Mouse (Mus musculus): ENCODE data around the gene Olfr784. TPM values are rescaled to one million over a fixed set of nuclear protein-coding genes. Genes with fewer than 3 reads are reported as not detected.
"Not testable (repeated sequence)": the region's sequence is repeated elsewhere in the genome, so short reads cannot be mapped to it uniquely, and the experiment has no call there.

Gene Olfr784
- polyA plus RNA-seq (2015; fragmentation: Nextera tagmentation; extraction: Ambion mirVana), result 0.04 TPM in 1 of 2 replicates, not detected in the other

DNA sequence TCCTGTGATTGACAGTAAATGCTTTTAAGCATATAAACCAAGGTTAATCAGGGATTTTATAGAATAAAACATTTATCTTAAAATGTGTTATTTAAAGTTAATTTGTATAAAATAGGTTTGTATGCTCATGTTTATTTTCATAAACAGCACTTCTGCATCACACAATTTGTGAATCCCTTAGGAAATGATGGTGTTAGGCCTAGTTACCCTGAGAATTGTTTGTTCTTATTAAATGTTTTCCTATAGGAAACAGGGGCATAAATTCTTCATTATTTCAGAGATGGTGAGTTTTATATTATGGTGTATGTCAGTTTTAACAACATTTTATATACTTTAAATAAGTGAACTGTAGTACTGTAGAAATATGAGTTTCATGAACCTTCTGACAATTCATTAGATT lies at the start of gene Olfr784:
TSS of gene Olfr784 (plus strand) at position 301 of the 400 bp plus-strand sequence.
- no peak within 1 kb of the TSS for H3K27ac ChIP-seq (ENCODE audit: low read depth, low read length)
- H3K4me3 ChIP-seq (ENCODE audit: low read depth, low read length), result no peak within 1 kb of the TSS
- H3K4me1 ChIP-seq (replicated peaks; ENCODE audit: control insufficient read depth, insufficient read depth, low read length), result no peaks in the 10 kb centered on the region
- ATAC-seq, result no peak
- no peaks in the 10 kb centered on the region for H3K27me3 ChIP-seq (replicated peaks; ENCODE audit: control insufficient read depth, insufficient read depth, low read length)
- no peak for TF ChIP-seq CTCF (IDR thresholded peaks at IDR 0.05; ENCODE audit: low read depth)
- no peak within 1 kb of the TSS for H3K9ac ChIP-seq (ENCODE audit: low read depth, low read length)
- H3K36me3 ChIP-seq (ENCODE audit: control insufficient read depth, insufficient read depth), result no peaks in the 10 kb centered on the region
- no peak within 1 kb of the TSS for H3K4me2 ChIP-seq (replicated peaks; ENCODE audit: low read depth)
- no peaks in the 10 kb centered on the region for H3K9me3 ChIP-seq (ENCODE audit: control insufficient read depth)

DNA sequence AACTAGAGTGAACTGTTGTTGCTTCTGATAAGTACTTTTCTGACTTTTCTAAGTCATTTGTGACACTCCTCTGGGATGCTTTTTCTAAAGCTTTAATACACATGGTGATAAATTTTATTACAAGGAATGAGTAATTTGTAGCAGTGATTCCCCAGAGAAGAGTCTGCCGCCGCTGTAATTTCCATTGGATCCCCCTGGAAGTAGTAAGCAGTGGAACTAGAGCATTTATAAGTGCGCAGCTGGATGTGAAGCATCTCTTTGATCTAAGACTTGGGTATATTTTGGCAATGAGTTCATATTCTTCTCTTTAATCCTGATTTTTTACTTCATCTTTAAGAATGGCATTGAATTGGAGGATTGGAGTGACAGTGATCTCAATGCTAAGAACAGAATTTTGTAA lies 35.3 kb upstream of the Olfr784 start, which contains the start of gene Olfr782:
TSS of gene Olfr782 (plus strand) at position 301 of the 400 bp plus-strand sequence.
- ATAC-seq, result no peak

DNA sequence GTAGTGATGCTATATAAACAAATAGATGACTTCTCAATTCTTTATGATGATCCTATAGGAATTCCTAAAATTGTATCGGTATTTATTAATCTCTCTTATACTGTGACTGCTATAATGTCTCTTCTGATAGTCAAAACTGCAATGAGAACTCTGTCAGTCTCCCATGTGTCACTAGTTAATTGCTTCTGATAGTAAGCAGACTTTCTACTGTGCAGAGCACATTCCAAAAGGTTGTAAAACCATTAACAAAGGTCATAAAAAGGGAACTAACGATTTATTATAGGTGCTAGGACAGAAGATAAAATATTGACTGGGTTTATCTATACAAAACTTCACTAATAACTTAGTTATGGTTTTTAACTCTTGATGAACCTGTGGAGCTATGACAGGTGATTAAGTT lies 31.4 kb upstream of the Olfr784 start:
- not testable (repeated sequence) for H3K9ac ChIP-seq (ENCODE audit: low read depth, low read length); H3K4me1 ChIP-seq (replicated peaks; ENCODE audit: control insufficient read depth, insufficient read depth, low read length); H3K27ac ChIP-seq (ENCODE audit: low read depth, low read length); H3K27me3 ChIP-seq (replicated peaks; ENCODE audit: control insufficient read depth, insufficient read depth, low read length); H3K4me2 ChIP-seq (replicated peaks; ENCODE audit: low read depth); H3K36me3 ChIP-seq (ENCODE audit: control insufficient read depth, insufficient read depth); H3K4me3 ChIP-seq (ENCODE audit: low read depth, low read length); H3K9me3 ChIP-seq (ENCODE audit: control insufficient read depth)
- ATAC-seq, result peak; percentile 77
- WGBS, result 29% methylated on average over 2 of the region's 2 CpGs

More for the DNA sequence above, 35.3 kb upstream of the Olfr784 start, which contains the start of gene Olfr782:
- Histone ChIP-seq H3K4me2 (replicated peaks; ENCODE audit: low read depth) (no peak within 1 kb of the TSS), H3K36me3 (ENCODE audit: control insufficient read depth, insufficient read depth) (no peaks in the 10 kb centered on the region), H3K4me3 (ENCODE audit: low read depth, low read length) (no peak within 1 kb of the TSS), H3K27ac (ENCODE audit: low read depth, low read length) (no peak within 1 kb of the TSS), H3K9ac (ENCODE audit: low read depth, low read length) (no peak within 1 kb of the TSS), H3K27me3 (replicated peaks; ENCODE audit: control insufficient read depth, insufficient read depth, low read length) (no peaks in the 10 kb centered on the region), H3K4me1 (replicated peaks; ENCODE audit: control insufficient read depth, insufficient read depth, low read length) (no peaks in the 10 kb centered on the region), H3K9me3 (ENCODE audit: control insufficient read depth) (no peaks in the 10 kb centered on the region)
- no peak for TF ChIP-seq CTCF (IDR thresholded peaks at IDR 0.05; ENCODE audit: low read depth)
- 92% methylated on average over 3 of the region's 3 CpGs for WGBS

DNA sequence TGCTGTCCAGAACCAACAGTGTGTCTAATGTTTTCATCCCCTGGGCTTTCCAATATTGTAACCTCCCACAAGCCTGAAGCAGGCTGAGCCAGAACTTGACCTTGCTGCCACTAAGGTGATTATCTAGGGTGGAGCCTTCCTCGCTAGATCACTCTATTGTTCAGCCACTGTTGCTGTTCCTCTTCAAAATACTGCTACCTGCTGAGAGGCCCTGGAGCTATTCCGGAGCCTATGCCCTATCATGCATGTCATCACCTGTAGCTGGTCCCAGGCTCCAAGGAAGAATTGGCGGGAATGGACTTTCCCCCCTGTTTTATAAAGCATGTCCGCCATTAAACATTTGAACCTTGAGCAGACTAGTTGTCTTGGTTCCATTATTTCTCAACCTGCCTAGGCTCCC lies 27.4 kb upstream of the Olfr784 start:
- ATAC-seq; H3K27ac ChIP-seq (ENCODE audit: low read depth, low read length); H3K9me3 ChIP-seq (ENCODE audit: control insufficient read depth); H3K4me1 ChIP-seq (replicated peaks; ENCODE audit: control insufficient read depth, insufficient read depth, low read length); H3K9ac ChIP-seq (ENCODE audit: low read depth, low read length); H3K36me3 ChIP-seq (ENCODE audit: control insufficient read depth, insufficient read depth); H3K27me3 ChIP-seq (replicated peaks; ENCODE audit: control insufficient read depth, insufficient read depth, low read length); H3K4me3 ChIP-seq (ENCODE audit: low read depth, low read length); H3K4me2 ChIP-seq (replicated peaks; ENCODE audit: low read depth): not testable (repeated sequence)
- 87% methylated on average over 4 of the region's 4 CpGs for WGBS

DNA sequence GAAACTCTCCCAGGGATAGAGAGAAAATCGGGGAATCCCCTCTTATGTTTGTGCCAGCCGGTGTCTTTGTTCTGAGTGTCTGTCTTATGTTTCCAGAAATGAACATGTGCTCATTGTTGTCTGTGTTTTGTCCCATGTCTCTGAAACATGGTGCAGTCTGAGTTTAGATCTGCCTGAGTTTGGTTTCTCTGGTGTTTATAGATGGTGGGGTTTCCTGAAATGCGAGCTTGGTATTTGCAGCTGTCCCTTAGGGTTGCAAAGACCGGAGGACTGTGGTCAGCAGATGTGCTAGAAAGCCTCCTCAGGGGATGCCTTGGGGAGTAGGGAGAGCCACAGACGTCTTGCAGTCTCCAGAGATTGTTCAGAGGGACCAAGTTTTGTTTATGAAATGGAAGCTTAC lies 26.6 kb upstream of the Olfr784 start:
- Histone ChIP-seq H3K9me3 (ENCODE audit: control insufficient read depth) (0 out of 2 replicates have a peak, but pooled peaks cover 3% of the 10 kb centered on the region), H3K9ac (ENCODE audit: low read depth, low read length) (no peak overlapping the region), H3K27ac (ENCODE audit: low read depth, low read length) (no peak overlapping the region), H3K4me1 (replicated peaks; ENCODE audit: control insufficient read depth, insufficient read depth, low read length) (no peaks in the 10 kb centered on the region), H3K4me2 (replicated peaks; ENCODE audit: low read depth) (no peak overlapping the region), H3K4me3 (ENCODE audit: low read depth, low read length) (no peak overlapping the region), H3K27me3 (replicated peaks; ENCODE audit: control insufficient read depth, insufficient read depth, low read length) (no peaks in the 10 kb centered on the region), H3K36me3 (ENCODE audit: control insufficient read depth, insufficient read depth) (no peaks in the 10 kb centered on the region)
- 70% methylated on average over 5 of the region's 5 CpGs for WGBS
- TF ChIP-seq CTCF (IDR thresholded peaks at IDR 0.05; ENCODE audit: low read depth), result no peak
- no peak for ATAC-seq

DNA sequence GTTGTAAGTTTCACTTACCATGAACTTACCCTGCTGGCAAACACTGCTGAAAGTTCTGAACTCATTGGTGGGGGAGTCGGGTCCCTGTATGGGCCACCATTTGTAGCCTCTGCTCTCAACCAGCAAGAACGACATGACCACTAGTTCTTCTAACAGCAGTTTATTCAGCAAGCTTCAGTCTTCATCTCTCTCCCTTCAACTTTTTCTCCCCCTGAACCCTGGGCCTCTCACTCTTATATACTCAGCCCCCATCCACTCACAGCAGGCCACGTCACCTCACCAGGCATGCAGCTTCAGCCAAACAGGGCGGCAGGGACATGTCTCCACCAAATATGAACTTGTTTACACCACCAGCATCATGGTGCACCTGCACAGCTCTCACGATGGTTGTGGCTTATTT lies 9.8 kb upstream of the Olfr784 start:
- not testable (repeated sequence) for H3K27ac ChIP-seq (ENCODE audit: low read depth, low read length); H3K4me1 ChIP-seq (replicated peaks; ENCODE audit: control insufficient read depth, insufficient read depth, low read length); H3K9me3 ChIP-seq (ENCODE audit: control insufficient read depth); H3K27me3 ChIP-seq (replicated peaks; ENCODE audit: control insufficient read depth, insufficient read depth, low read length); ATAC-seq; H3K36me3 ChIP-seq (ENCODE audit: control insufficient read depth, insufficient read depth); H3K9ac ChIP-seq (ENCODE audit: low read depth, low read length); H3K4me3 ChIP-seq (ENCODE audit: low read depth, low read length); H3K4me2 ChIP-seq (replicated peaks; ENCODE audit: low read depth)
- WGBS, result 84% methylated on average over 5 of the region's 5 CpGs

DNA sequence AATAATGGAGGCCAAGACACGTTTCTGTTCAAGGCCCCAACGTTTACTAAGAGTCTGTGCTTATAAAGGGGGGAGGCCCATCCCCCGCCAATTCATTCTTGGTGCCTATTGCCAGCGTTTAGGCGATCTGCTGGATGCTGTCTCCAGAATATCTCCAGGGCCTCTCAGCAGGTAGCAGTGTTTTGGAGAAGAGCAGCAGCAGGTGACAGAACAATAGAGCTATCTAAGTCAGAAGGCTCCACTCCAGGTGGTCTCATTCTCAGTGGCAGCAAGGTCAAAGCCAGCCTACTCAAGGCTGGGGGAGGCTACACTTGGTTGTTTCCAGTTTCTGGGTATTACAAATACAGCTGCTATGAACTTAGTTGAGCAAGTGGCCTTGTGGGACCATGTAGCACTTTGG lies 17.0 kb downstream of the Olfr784 start:
- Histone ChIP-seq H3K9me3 (ENCODE audit: control insufficient read depth) (no peaks in the 10 kb centered on the region), H3K4me3 (ENCODE audit: low read depth, low read length) (no peak overlapping the region), H3K4me1 (replicated peaks; ENCODE audit: control insufficient read depth, insufficient read depth, low read length) (no peaks in the 10 kb centered on the region), H3K27me3 (replicated peaks; ENCODE audit: control insufficient read depth, insufficient read depth, low read length) (no peaks in the 10 kb centered on the region), H3K4me2 (replicated peaks; ENCODE audit: low read depth) (no peak overlapping the region), H3K36me3 (ENCODE audit: control insufficient read depth, insufficient read depth) (no peaks in the 10 kb centered on the region), H3K27ac (ENCODE audit: low read depth, low read length) (no peak overlapping the region), H3K9ac (ENCODE audit: low read depth, low read length) (no peak overlapping the region)
- ATAC-seq, result no peak
- no peak for TF ChIP-seq CTCF (IDR thresholded peaks at IDR 0.05; ENCODE audit: low read depth)
- WGBS, result 42% methylated on average over 5 of the region's 5 CpGs
